Mouse (Mus musculus) intestine, embryonic 16.5 days (tissue): ENCODE measurements around the gene Neb. TPM values are rescaled to one million over a fixed set of nuclear protein-coding genes. Genes with fewer than 3 reads are reported as not detected.

Experiments used
- ATAC-seq: fragments of 200-750 bp; cut with Nextera tagmentation; 2 replicates; pipeline ENCODE4 v1.8.0; 2017; ENCODE audit warnings: moderate TSS enrichment, moderate library complexity
- H3K27ac ChIP-seq: fragments of 300-500 bp; sonication (generic); 2 replicates; pipeline ENCODE4 v1.5.1; 2014; ENCODE audit warnings: mild to moderate bottlenecking, low read length
- H3K27me3 ChIP-seq: fragments of 300-500 bp; sonication (generic); replicated peaks from 2 replicates; pipeline ENCODE4 v1.6.1; 2014; ENCODE audit warnings: low read length, control low read depth, mixed read lengths; ENCODE audit not compliant: control insufficient read depth, insufficient read depth
- H3K36me3 ChIP-seq: fragments of 300-500 bp; sonication (generic); 2 replicates; pipeline ENCODE4 v1.6.1; 2014; ENCODE audit warnings: low read length, control low read depth; ENCODE audit not compliant: control insufficient read depth, insufficient read depth
- H3K4me1 ChIP-seq: fragments of 300-500 bp; sonication (generic); 2 replicates; pipeline ENCODE4 v1.6.1; 2014; ENCODE audit warnings: low read length, control low read depth, mixed read lengths; ENCODE audit not compliant: control insufficient read depth, insufficient read depth
- H3K4me2 ChIP-seq: fragments of 300-500 bp; sonication (generic); 2 replicates; pipeline ENCODE4 v1.6.1; 2014; ENCODE audit warnings: low read depth, low read length, control low read depth
- H3K4me3 ChIP-seq: fragments of 300-500 bp; sonication (generic); 2 replicates; pipeline ENCODE4 v1.5.1; 2014; ENCODE audit warnings: mild to moderate bottlenecking, low read length
- H3K9ac ChIP-seq: fragments of 300-500 bp; sonication (generic); 2 replicates; pipeline ENCODE4 v1.6.1; 2014; ENCODE audit warnings: low read depth, low read length
- H3K9me3 ChIP-seq: fragments of 300-500 bp; sonication (generic); 2 replicates; pipeline ENCODE4 v1.6.1; 2016; ENCODE audit warnings: low read length, control low read depth; ENCODE audit not compliant: control insufficient read depth
- WGBS: fragments of 180-500 bp; shearing (Covaris S2); extraction: QIAGEN DNeasy Blood & Tissue Kit; methylation state at CpG from one replicate; pipeline ENCODE4 v1.1.7; 2014; 5-methylcytosine and 5-hydroxymethylcytosine counted together
- polyA plus RNA-seq: library from polyadenylated mRNA; unstranded; fragments of >200 nt; fragmentation: Nextera tagmentation; extraction: Ambion mirVana; gene quantifications from 2 replicates; pipeline ENCODE4 v1.2.1, GENCODE M21; 2015

Gene Neb
- polyA plus RNA-seq, 1 experiment from 2014 or later: 0.40 TPM

DNA sequence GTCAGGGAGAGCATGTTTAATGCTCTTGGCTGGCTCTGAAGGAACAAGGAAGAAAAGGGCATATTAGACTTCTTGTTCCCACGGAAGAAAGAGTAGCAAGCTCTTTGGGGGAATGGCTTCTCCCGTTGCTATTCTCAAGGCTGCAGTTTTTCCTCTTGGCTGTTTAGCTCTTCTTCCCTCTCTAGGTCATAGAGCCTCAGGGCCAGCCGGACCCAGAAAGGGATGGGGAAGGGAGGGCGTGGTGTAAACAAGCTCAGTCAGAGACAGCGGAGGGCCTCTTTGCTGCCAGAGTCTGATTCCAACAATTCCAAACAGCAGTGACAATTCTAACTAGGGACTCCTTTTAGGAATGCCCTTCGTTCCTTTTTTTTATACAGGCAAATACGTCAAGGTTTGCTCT lies 7.8 kb upstream of the Neb start:
- Histone ChIP-seq H3K4me2 (no peak overlapping the region), H3K27me3 (no peaks in the 10 kb centered on the region), H3K27ac (no peak overlapping the region), H3K4me3 (no peak overlapping the region), H3K9ac (no peak overlapping the region), H3K4me1 (peaks cover 10% of the 10 kb centered on the region), H3K9me3 (no peaks in the 10 kb centered on the region), H3K36me3 (no peaks in the 10 kb centered on the region)
- 0 out of 2 replicates have a peak, but pooled peaks have one; percentile 55 for ATAC-seq
- WGBS: 34% methylated on average over 7 of the region's 7 CpGs

DNA sequence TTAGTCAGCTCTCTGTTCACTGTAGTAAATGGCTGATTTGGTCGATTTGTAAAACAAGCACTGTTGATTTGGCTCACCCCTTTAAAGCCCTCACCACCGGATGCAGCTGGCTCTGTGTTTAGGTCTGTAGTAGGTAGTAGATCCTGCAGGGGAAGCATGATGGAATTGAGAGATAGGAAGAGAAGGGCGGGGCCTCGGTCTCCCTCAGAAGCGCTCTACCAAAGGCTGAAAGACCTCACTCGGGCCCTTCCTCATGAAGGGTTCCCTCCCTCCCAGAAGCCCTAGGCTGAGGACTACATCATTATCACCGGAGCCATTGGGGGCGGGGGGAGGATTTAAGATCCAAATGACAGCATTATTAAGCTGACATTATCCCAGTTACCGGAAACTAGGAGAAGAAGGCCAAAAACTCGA lies 581 bp upstream of the Neb start:
- WGBS: 65% methylated on average over 10 of the region's 10 CpGs

DNA sequence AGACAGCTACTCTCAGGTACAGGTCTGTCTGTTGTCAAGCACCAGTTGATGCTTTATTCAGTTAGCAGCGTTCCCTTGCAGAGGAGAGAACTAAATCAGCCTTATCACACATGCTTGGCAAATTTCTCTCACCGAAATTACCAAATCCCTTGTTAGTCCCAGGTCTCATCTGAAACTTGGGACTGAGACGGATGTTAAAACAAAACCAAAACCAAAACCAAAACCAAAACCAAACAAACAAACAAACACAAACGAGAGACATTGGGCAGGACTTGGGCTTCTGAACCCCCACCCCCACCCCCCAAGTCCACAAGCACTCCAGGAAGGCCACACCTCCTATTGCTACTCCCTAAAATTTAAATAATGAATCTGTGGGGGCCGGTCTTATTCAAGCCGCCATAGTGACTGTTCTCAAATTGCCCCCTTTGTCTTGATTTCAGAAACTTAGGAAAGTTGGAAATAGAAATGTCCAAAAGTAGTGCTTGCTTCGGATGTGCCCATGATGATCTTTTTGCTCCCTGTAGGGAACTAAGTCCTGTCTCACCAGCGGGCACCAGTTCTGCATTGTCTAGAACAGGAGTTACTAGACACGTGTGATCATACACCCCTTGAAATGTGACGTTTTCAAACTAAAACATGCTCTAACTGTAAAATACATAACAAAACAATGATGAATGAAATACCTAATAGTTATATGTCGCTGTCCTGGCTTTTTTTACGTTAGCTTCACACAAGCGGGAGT lies 397 bp downstream of the Neb start:
- H3K4me3 ChIP-seq: no peak overlapping the region
- no peak overlapping the region for H3K4me2 ChIP-seq
- no peaks in the 10 kb centered on the region for H3K4me1 ChIP-seq
- H3K27ac ChIP-seq: no peak overlapping the region
- no peaks in the 10 kb centered on the region for H3K9me3 ChIP-seq
- H3K36me3 ChIP-seq: no peaks in the 10 kb centered on the region
- H3K27me3 ChIP-seq: no peaks in the 10 kb centered on the region
- no peak for ATAC-seq
- no peak overlapping the region for H3K9ac ChIP-seq
- WGBS: 53% methylated on average over 13 of the region's 13 CpGs

More for the DNA sequence above, 581 bp upstream of the Neb start:
- no peaks in the 10 kb centered on the region for H3K4me1 ChIP-seq
- no peak for ATAC-seq
- H3K27me3 ChIP-seq: no peaks in the 10 kb centered on the region
- no peak overlapping the region for H3K4me3 ChIP-seq
- H3K36me3 ChIP-seq: no peaks in the 10 kb centered on the region
- H3K9me3 ChIP-seq: no peaks in the 10 kb centered on the region
- no peak overlapping the region for H3K4me2 ChIP-seq
- no peak overlapping the region for H3K9ac ChIP-seq
- H3K27ac ChIP-seq: no peak overlapping the region

DNA sequence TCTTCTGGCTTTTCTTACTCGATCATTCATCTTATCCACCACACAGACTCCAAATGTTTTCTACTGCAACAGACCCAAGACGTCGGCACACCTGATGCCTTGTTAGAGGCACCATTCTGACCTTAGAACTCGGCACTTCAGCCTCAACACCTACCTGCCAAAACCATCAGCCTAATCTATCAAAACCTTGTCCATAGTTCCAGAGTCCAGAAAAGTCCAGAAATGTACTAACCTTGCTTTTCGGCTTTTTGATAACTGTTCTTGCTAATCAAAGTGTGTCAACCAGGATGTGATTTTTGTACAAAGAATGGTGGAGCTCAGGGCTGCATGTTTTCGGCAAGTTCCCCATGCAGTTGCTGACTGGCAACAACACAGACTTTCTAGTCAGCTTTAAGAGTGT lies 3.6 kb downstream of the Neb start:
- Histone ChIP-seq H3K4me2 (no peak overlapping the region), H3K27ac (no peak overlapping the region), H3K9ac (no peak overlapping the region), H3K9me3 (no peaks in the 10 kb centered on the region), H3K27me3 (no peaks in the 10 kb centered on the region), H3K4me3 (no peak overlapping the region), H3K4me1 (no peaks in the 10 kb centered on the region), H3K36me3 (no peaks in the 10 kb centered on the region)
- ATAC-seq: no peak
- WGBS: 89% methylated on average over 6 of the region's 6 CpGs

GRCm38 (mm10) chr2:52372480-52372879 lies 5.8 kb downstream of the Neb start:
- Histone ChIP-seq H3K9ac (no peak overlapping the region), H3K27me3 (no peaks in the 10 kb centered on the region), H3K36me3 (no peaks in the 10 kb centered on the region), H3K27ac (no peak overlapping the region), H3K4me2 (no peak overlapping the region), H3K4me3 (no peak overlapping the region), H3K4me1 (no peaks in the 10 kb centered on the region), H3K9me3 (no peaks in the 10 kb centered on the region)
- 63% methylated on average over 6 of the region's 6 CpGs for whole genome bisulfite sequencing
- ATAC-seq: no peak

- Histone ChIP-seq H3K4me3 (no peak overlapping the region), H3K9ac (no peak overlapping the region), H3K4me2 (no peak overlapping the region), H3K27me3 (no peaks in the 10 kb centered on the region), H3K27ac (no peak overlapping the region), H3K36me3 (no peaks in the 10 kb centered on the region), H3K9me3 (no peaks in the 10 kb centered on the region), H3K4me1 (no peaks in the 10 kb centered on the region)
- WGBS: 70% methylated on average over 4 of the region's 4 CpGs
- no peak for ATAC-seq
Observed at GRCm38 (mm10) chr2:52372080-52372479, 6.2 kb downstream of the Neb start.

DNA sequence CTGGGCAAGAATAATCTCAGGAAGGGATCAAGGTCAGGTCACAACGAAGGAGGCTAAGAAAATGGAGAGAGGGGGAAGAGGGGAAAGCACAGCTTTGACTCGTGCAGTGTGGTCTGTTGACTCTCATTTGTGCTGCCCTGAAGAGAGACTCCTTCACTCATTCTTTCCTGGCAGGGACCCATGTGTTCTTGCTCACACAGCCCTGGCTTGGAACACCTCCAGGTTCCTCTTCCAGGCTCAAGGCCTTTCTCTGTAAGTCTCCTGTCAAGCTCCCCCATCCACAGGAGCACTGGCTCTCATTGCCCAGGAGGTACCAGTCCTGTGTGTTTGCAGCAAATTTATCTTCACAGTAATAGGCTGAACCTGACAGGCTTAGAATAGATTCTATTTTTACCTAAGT lies 7.2 kb downstream of the Neb start:
- Histone ChIP-seq H3K4me3 (no peak overlapping the region), H3K4me2 (no peak overlapping the region), H3K4me1 (no peaks in the 10 kb centered on the region), H3K27me3 (no peaks in the 10 kb centered on the region), H3K9ac (no peak overlapping the region), H3K27ac (no peak overlapping the region), H3K36me3 (no peaks in the 10 kb centered on the region), H3K9me3 (no peaks in the 10 kb centered on the region)
- peak; percentile 70 for ATAC-seq
- 17% methylated on average over 2 of the region's 2 CpGs for WGBS

GRCm38 (mm10) chr2:52369622-52370021 lies 8.7 kb downstream of the Neb start:
- no peaks in the 10 kb centered on the region for H3K9me3 ChIP-seq
- H3K36me3 ChIP-seq: no peaks in the 10 kb centered on the region
- no peaks in the 10 kb centered on the region for H3K4me1 ChIP-seq
- no peak overlapping the region for H3K27ac ChIP-seq
- 59% methylated on average over 6 of the region's 6 CpGs for WGBS
- no peak overlapping the region for H3K4me2 ChIP-seq
- H3K9ac ChIP-seq: no peak overlapping the region
- no peak overlapping the region for H3K4me3 ChIP-seq
- no peaks in the 10 kb centered on the region for H3K27me3 ChIP-seq
- no peak for ATAC-seq

- H3K4me1 ChIP-seq: no peaks in the 10 kb centered on the region
- H3K9me3 ChIP-seq: no peaks in the 10 kb centered on the region
- no peaks in the 10 kb centered on the region for H3K27me3 ChIP-seq
- no peak overlapping the region for H3K27ac ChIP-seq
- no peak overlapping the region for H3K4me3 ChIP-seq
- no peak for ATAC-seq
- H3K9ac ChIP-seq: no peak overlapping the region
- no peaks in the 10 kb centered on the region for H3K36me3 ChIP-seq
- H3K4me2 ChIP-seq: no peak overlapping the region
- WGBS: 84% methylated on average over 5 of the region's 5 CpGs
Observed at GRCm38 (mm10) chr2:52367665-52368064, 10.6 kb downstream of the Neb start.

- no peak overlapping the region for H3K27ac ChIP-seq
- no peak for ATAC-seq
- WGBS: 61% methylated on average over 13 of the region's 13 CpGs
- no peaks in the 10 kb centered on the region for H3K9me3 ChIP-seq
- H3K4me1 ChIP-seq: no peaks in the 10 kb centered on the region
- no peak overlapping the region for H3K4me3 ChIP-seq
- H3K9ac ChIP-seq: no peak overlapping the region
- H3K27me3 ChIP-seq: no peaks in the 10 kb centered on the region
- no peak overlapping the region for H3K4me2 ChIP-seq
- no peaks in the 10 kb centered on the region for H3K36me3 ChIP-seq
Observed at GRCm38 (mm10) chr2:52367248-52367647, 11.0 kb downstream of the Neb start.
